Mouse (Mus musculus) CD4-positive, CD25-positive, alpha-beta regulatory T cell, adult 2 months (primary cell): ENCODE data around the gene Psg22.
A peak's percentile ranks its signal among the peaks of the same experiment; 100 is the strongest.
"Not testable (repeated sequence)": the region's sequence is repeated elsewhere in the genome, so short reads cannot be mapped to it uniquely, and the experiment has no call there.

ENCODE experiments used
- DNase-seq: peaks from one replicate; pipeline ENCODE4 v3.0.0-alpha.2; 2012; ENCODE audit warnings: low read depth, low spot score

Gene Psg22

GRCm38 (mm10) chr7:18717790-18718189 is at the start of gene Psg22:
TSS of gene Psg22 (plus strand) at chr7:18718090.
- DNase-seq: no peak

GRCm38 (mm10) chr7:18679772-18680171 is 38.1 kb upstream of the Psg22 start:
- DNase-seq: peak; percentile 37

GRCm38 (mm10) chr7:18685586-18685985 is 32.3 kb upstream of the Psg22 start:
- no peak for DNase-seq

- no peak for DNase-seq
Measured at GRCm38 (mm10) chr7:18686085-18686484, 31.8 kb upstream of the Psg22 start, which contains the start of gene Psg20. TSS of gene Psg20 (minus strand) at chr7:18686185.

- peak; percentile 11 for DNase-seq
Measured at GRCm38 (mm10) chr7:18710331-18710730, 7.6 kb upstream of the Psg22 start.

GRCm38 (mm10) chr7:18710846-18711245 is 7.0 kb upstream of the Psg22 start:
- DNase-seq: no peak

GRCm38 (mm10) chr7:18715546-18715945 is 2.3 kb upstream of the Psg22 start:
- no peak for DNase-seq

- DNase-seq: no peak
Measured at GRCm38 (mm10) chr7:18724001-18724400, 6.1 kb downstream of the Psg22 start.

GRCm38 (mm10) chr7:18725931-18726330 is 8.0 kb downstream of the Psg22 start:
- not testable (repeated sequence) for DNase-seq

- no peak for DNase-seq
Measured at GRCm38 (mm10) chr7:18728391-18728790, 10.5 kb downstream of the Psg22 start.

- no peak for DNase-seq
Measured at GRCm38 (mm10) chr7:18733111-18733510, 15.2 kb downstream of the Psg22 start.

- no peak for DNase-seq
Measured at GRCm38 (mm10) chr7:18734451-18734850, 16.6 kb downstream of the Psg22 start.

- DNase-seq: no peak
Measured at GRCm38 (mm10) chr7:18746189-18746860, 28.4 kb downstream of the Psg22 start.

GRCm38 (mm10) chr7:18747420-18747819 is 29.5 kb downstream of the Psg22 start:
- not testable (repeated sequence) for DNase-seq

- no peak for DNase-seq
Measured at GRCm38 (mm10) chr7:18748994-18749895, 31.4 kb downstream of the Psg22 start.

- peak; percentile 71 for DNase-seq
Measured at GRCm38 (mm10) chr7:18749896-18750477, 32.1 kb downstream of the Psg22 start.

GRCm38 (mm10) chr7:18760152-18760551 is 42.3 kb downstream of the Psg22 start:
- not testable (repeated sequence) for DNase-seq

GRCm38 (mm10) chr7:18762885-18763284 is 45.0 kb downstream of the Psg22 start:
- not testable (repeated sequence) for DNase-seq
